Mouse (Mus musculus) CH12.LX (cell line): ENCODE results near the gene Acads.

Experiments
- CTCF ChIP-seq, 2 experiments: IDR thresholded peaks in 1 of 2; conservative IDR thresholded peaks in 1 of 2; 2 replicates each; pipeline ENCODE4 v1.5.1; 2011 to 2012; ENCODE audit warnings: low read depth in 2 of 2, low read length in 2 of 2, improper control_type of control experiment in 1 of 2, inconsistent platforms in 1 of 2, mild to moderate bottlenecking in 1 of 2, moderate library complexity in 1 of 2
- E2F4 ChIP-seq: IDR thresholded peaks from 2 replicates; pipeline ENCODE4 v1.6.1; 2011; ENCODE audit warnings: low read depth, low read length, improper control_type of control experiment; ENCODE audit not compliant: insufficient replicate concordance
- MAX ChIP-seq: IDR thresholded peaks from 2 replicates; pipeline ENCODE4 v1.6.1; 2011; ENCODE audit warnings: low read length, improper control_type of control experiment
- MEF2A ChIP-seq: IDR thresholded peaks from 2 replicates; pipeline ENCODE4 v1.6.1; 2014; ENCODE audit warnings: low read depth, mild to moderate bottlenecking, inconsistent platforms, low read length, improper control_type of control experiment, borderline replicate concordance
- MYC ChIP-seq: IDR thresholded peaks from 2 replicates; pipeline ENCODE4 v1.6.1; 2011; ENCODE audit warnings: low read depth, mild to moderate bottlenecking, improper control_type of control experiment, low read length
- POLR2A ChIP-seq: IDR thresholded peaks from 2 replicates; pipeline ENCODE4 v1.6.1; 2011; ENCODE audit warnings: low read depth, mild to moderate bottlenecking, improper control_type of control experiment, low read length

- no peak; the same call in 1 of the 2 replicates for TF ChIP-seq POLR2A
- no peak for TF ChIP-seq CTCF (conservative IDR thresholded peaks at IDR 0.05 in 1 of 2, IDR thresholded peaks at IDR 0.05 in 1 of 2; ENCODE audit: low read depth in 2 of 2, low read length in 2 of 2)
- no peak for TF ChIP-seq E2F4
- TF ChIP-seq MYC, result no peak
- TF ChIP-seq MAX, result no peak
- TF ChIP-seq MEF2A, result no peak
Measured at GRCm38 (mm10) chr5:115142166-115142697, 23.1 kb upstream of the Acads start.
